Mouse (Mus musculus): ENCODE results near the gene Eya3.

GRCm38 (mm10) chr4:132611320-132611719 is 27.5 kb upstream of the Eya3 start:
- TF ChIP-seq CTCF (IDR thresholded peaks at IDR 0.05; ENCODE audit: low read depth, low read length), result no peak
- TF ChIP-seq POLR2A (IDR thresholded peaks at IDR 0.05; ENCODE audit: borderline replicate concordance, low read depth, low read length), result no peak

All from bone marrow macrophage, adult 2 months (primary cell).